Mouse (Mus musculus) spleen, adult 12 weeks (tissue): ENCODE data around the gene Rhox3c.
"Not testable (repeated sequence)": the region's sequence is repeated elsewhere in the genome, so short reads cannot be mapped to it uniquely, and the experiment has no call there.

Experiments used
- DNase-seq: peaks from one replicate; pipeline ENCODE4 v3.0.0; 2022; ENCODE audit warnings: low spot score

The Rhox3c gene

GRCm38 (mm10) chrX:37458285-37458684, at the start of gene Rhox3c:
Gene Rhox3c, plus strand, starts transcription at chrX:37458585.
- not testable (repeated sequence) for DNase-seq

DNA sequence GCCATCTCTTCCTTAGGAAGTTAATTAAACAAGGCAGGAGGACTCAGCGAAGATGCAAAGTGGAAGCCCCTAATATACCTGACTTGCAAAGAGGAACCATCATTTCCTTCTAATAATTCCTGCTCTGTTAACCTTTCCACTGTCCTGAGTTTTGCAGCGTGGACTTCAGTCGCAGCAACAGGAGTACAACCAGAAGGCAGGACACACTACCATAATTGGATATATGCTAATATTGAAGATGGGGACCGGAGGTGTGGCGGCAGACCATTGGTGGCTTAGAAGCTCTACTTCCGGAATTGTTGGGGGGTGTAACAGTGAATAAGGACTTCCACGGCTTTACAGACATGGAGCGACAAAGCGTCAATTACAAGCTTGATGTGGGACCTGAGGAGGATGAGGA, 46.6 kb upstream of the Rhox3c start, which contains the start of gene Rhox2b:
TSS of gene Rhox2b (plus strand) at position 301 of the 400 bp plus-strand sequence.
- DNase-seq, result not testable (repeated sequence)

- DNase-seq, result not testable (repeated sequence)
Observed at GRCm38 (mm10) chrX:37432194-37432593, 26.2 kb upstream of the Rhox3c start, which contains the start of gene Rhox4b. Gene Rhox4b, plus strand, starts transcription at chrX:37432494.

- not testable (repeated sequence) for DNase-seq
Observed at GRCm38 (mm10) chrX:37453380-37453779, 5.0 kb upstream of the Rhox3c start, which contains the start of gene Rhox2c. Gene Rhox2c, plus strand, starts transcription at chrX:37453680.

GRCm38 (mm10) chrX:37480037-37480436, 21.7 kb downstream of the Rhox3c start, which contains the start of gene Rhox4c:
Gene Rhox4c, plus strand, starts transcription at chrX:37480337.
- DNase-seq, result not testable (repeated sequence)

DNA sequence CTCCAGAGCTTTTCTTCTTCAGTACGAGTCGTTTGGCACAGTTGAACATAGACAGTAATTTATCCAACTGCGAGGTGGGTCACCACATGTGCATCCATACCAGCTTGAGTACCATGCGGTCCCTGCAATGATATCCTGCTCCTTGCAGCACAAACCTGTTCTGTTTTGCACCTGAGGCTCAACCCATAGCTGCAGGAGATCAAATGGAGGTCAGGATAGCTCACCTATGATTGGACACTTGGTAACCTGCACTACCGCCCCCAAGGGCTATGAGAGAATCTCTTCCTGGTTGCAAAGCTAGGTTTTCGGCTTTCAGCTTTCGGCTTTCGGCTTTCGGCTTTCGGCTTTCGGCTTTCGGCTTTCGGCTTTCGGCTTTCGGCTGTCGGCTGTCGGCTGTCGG, 55.7 kb downstream of the Rhox3c start, which contains the start of gene Rhox4d:
TSS of gene Rhox4d (plus strand) at position 301 of the 400 bp plus-strand sequence.
- not testable (repeated sequence) for DNase-seq
